Mouse (Mus musculus) left cerebral cortex, adult 6 months (tissue): ENCODE results near the gene Haus5. TPM values are rescaled to one million over a fixed set of nuclear protein-coding genes. Genes with fewer than 3 reads are reported as not detected.

ENCODE experiments used
- long read RNA-seq, 2 experiments: library from polyadenylated mRNA; unstranded; transcript quantifications; one replicate each; pipeline ENCODE4 v2.0.0; 2019 to 2020
- polyA plus RNA-seq: library from polyadenylated mRNA; unstranded; fragments of <200 nt; fragmentation: Nextera tagmentation; gene quantifications from 2 replicates; pipeline ENCODE4 v1.2.3, GENCODE M21; 2021

Gene Haus5
- polyA plus RNA-seq, result 3.6 and 4.0 TPM in 2 replicates
- long read RNA-seq, experiment 1, transcript Haus5-201 (19 exons, 2,187 nt), result major isoform, 23 of 36 reads
- long read RNA-seq, experiment 1, partial matches to known transcripts, result 3 of 36 reads
- long read RNA-seq, experiment 1, other reads (novel, unspliced or antisense), result 10 of 36 reads
- long read RNA-seq, experiment 2, partial matches to known transcripts, result 1 of 5 reads
- long read RNA-seq, experiment 2, other reads (novel, unspliced or antisense), result 2 of 5 reads

GRCm38 (mm10) chr7:30664529-30665200, at the start of gene Haus5:
Haus5 (minus strand) TSS chr7:30664994.

GRCm38 (mm10) chr7:30711942-30712341, 47.1 kb upstream of the Haus5 start, which contains the start of gene Atp4a:
Atp4a (plus strand) TSS chr7:30712209.

GRCm38 (mm10) chr7:30698589-30698988, 33.8 kb upstream of the Haus5 start, which contains the start of gene 2200002J24Rik:
2200002J24Rik (plus strand) TSS chr7:30698926.

GRCm38 (mm10) chr7:30671480-30671879, 6.7 kb upstream of the Haus5 start, which contains the start of gene Pmis2:
Pmis2 (minus strand) TSS chr7:30671605.

GRCm38 (mm10) chr7:30649591-30650540, 14.9 kb downstream of the Haus5 start, which contains the start of gene Rbm42:
Rbm42 (minus strand) TSS chr7:30650317.

GRCm38 (mm10) chr7:30635752-30636151, 29.0 kb downstream of the Haus5 start, which contains the start of gene Etv2:
Etv2 (minus strand) TSS chr7:30635852.

GRCm38 (mm10) chr7:30625530-30626384, 39.0 kb downstream of the Haus5 start, which contains the start of gene Cox6b1:
Cox6b1 (minus strand) TSS chr7:30626151.

GRCm38 (mm10) chr7:30612654-30613402, 52.0 kb downstream of the Haus5 start, which contains the start of gene Upk1a:
Upk1a (minus strand) TSS chr7:30612847.

Other genes with a start within 250 kb of the Haus5 start
- gene Hcst, start 245.1 kb downstream of the Haus5 start, polyA plus RNA-seq, result 3.4 TPM in 2 replicates
- 0.63 and 0.77 TPM in 2 replicates for gene Nfkbid, start 243.3 kb downstream of the Haus5 start, polyA plus RNA-seq
- 261 and 1,018 TPM in 2 replicates for gene Aplp1, start 219.5 kb downstream of the Haus5 start, polyA plus RNA-seq
- 2.8 and 3.5 TPM in 2 replicates for gene Kirrel2, start 207.3 kb downstream of the Haus5 start, polyA plus RNA-seq
- gene Nphs1, start 206.7 kb downstream of the Haus5 start, polyA plus RNA-seq, result 0.39 and 0.83 TPM in 2 replicates
- not detected in 2 replicates for gene Prodh2, start 171.4 kb downstream of the Haus5 start, polyA plus RNA-seq
- gene Arhgap33, start 129.9 kb downstream of the Haus5 start, polyA plus RNA-seq, result 42.0 and 69.4 TPM in 2 replicates
- 4.9 and 7.6 TPM in 2 replicates for gene Hspb6, start 112.8 kb downstream of the Haus5 start, polyA plus RNA-seq
- gene Proser3, start 112.7 kb downstream of the Haus5 start, polyA plus RNA-seq, result 0.69 and 2.1 TPM in 2 replicates
- 54.8 and 66.6 TPM in 2 replicates for gene Lin37, start 105.2 kb downstream of the Haus5 start, polyA plus RNA-seq
- gene U2af1l4, start 101.7 kb downstream of the Haus5 start, polyA plus RNA-seq, result 108 and 133 TPM in 2 replicates
- gene Gm49396, start 101.7 kb downstream of the Haus5 start, polyA plus RNA-seq, result 0.67 and 0.75 TPM in 2 replicates
- 187 and 210 TPM in 2 replicates for gene Psenen, start 101.4 kb downstream of the Haus5 start, polyA plus RNA-seq
- gene Igflr1, start 99.6 kb downstream of the Haus5 start, polyA plus RNA-seq, result 0.55 and 1.2 TPM in 2 replicates
- 2.0 and 3.6 TPM in 2 replicates for gene Kmt2b, start 76.3 kb downstream of the Haus5 start, polyA plus RNA-seq
- gene Zbtb32, start 66.1 kb downstream of the Haus5 start, polyA plus RNA-seq, result 0.36 TPM in 1 of 2 replicates, not detected in the other
- 0.13 and 0.23 TPM in 2 replicates for gene Upk1a, start 52.1 kb downstream of the Haus5 start, polyA plus RNA-seq
- 2,467 and 2,532 TPM in 2 replicates for gene Cox6b1, start 38.8 kb downstream of the Haus5 start, polyA plus RNA-seq
- not detected in 2 replicates for gene Etv2, start 29.1 kb downstream of the Haus5 start, polyA plus RNA-seq
- 112 and 122 TPM in 2 replicates for gene Rbm42, start 14.7 kb downstream of the Haus5 start, polyA plus RNA-seq
- not detected in 2 replicates for gene Pmis2, start 6.6 kb upstream of the Haus5 start, polyA plus RNA-seq
- not detected in 2 replicates for gene 2200002J24Rik, start 33.9 kb upstream of the Haus5 start, polyA plus RNA-seq
- 0.55 and 0.83 TPM in 2 replicates for gene Atp4a, start 47.2 kb upstream of the Haus5 start, polyA plus RNA-seq
- gene Tmem147, start 64.5 kb upstream of the Haus5 start, polyA plus RNA-seq, result 172 and 228 TPM in 2 replicates
- gene Gapdhs, start 78.7 kb upstream of the Haus5 start, polyA plus RNA-seq, result not detected in 2 replicates
- gene Sbsn, start 86.5 kb upstream of the Haus5 start, polyA plus RNA-seq, result 7.3 and 9.5 TPM in 2 replicates
- gene Dmkn, start 98.8 kb upstream of the Haus5 start, polyA plus RNA-seq, result 11.7 and 12.6 TPM in 2 replicates
- gene Krtdap, start 122.9 kb upstream of the Haus5 start, polyA plus RNA-seq, result not detected in 2 replicates
- not detected in 2 replicates for gene Ffar2, start 158.8 kb upstream of the Haus5 start, polyA plus RNA-seq
- 0.06 and 0.16 TPM in 2 replicates for gene Ffar3, start 191.2 kb upstream of the Haus5 start, polyA plus RNA-seq
- gene Ffar1, start 196.6 kb upstream of the Haus5 start, polyA plus RNA-seq, result not detected in 2 replicates
- 0.15 and 0.19 TPM in 2 replicates for gene Cd22, start 215.3 kb upstream of the Haus5 start, polyA plus RNA-seq
- gene Mag, start 249.9 kb upstream of the Haus5 start, polyA plus RNA-seq, result 79.4 and 86.1 TPM in 2 replicates